Mouse (Mus musculus) heart, embryonic 15.5 days (tissue): ENCODE results near the gene Cep55. TPM values are rescaled to one million over a fixed set of nuclear protein-coding genes. Genes with fewer than 3 reads are reported as not detected.

Experiments used
- ATAC-seq: fragments of 200-750 bp; cut with Nextera tagmentation; replicated peaks from 2 replicates; pipeline ENCODE4 v1.8.0; 2017; ENCODE audit warnings: low read depth, moderate TSS enrichment; ENCODE audit not compliant: insufficient number of reproducible peaks, insufficient read depth, low FRiP score
- H3K27ac ChIP-seq: fragments of 300-500 bp; sonication (generic); 2 replicates; pipeline ENCODE4 v1.5.1; 2015; ENCODE audit warnings: mild to moderate bottlenecking, inconsistent platforms
- H3K27me3 ChIP-seq: fragments of 300-500 bp; sonication (generic); 2 replicates; pipeline ENCODE4 v1.6.1; 2015; ENCODE audit warnings: inconsistent platforms
- H3K36me3 ChIP-seq: fragments of 300-500 bp; sonication (generic); 2 replicates; pipeline ENCODE4 v1.6.1; 2015; ENCODE audit warnings: mild to moderate bottlenecking, inconsistent platforms
- H3K4me1 ChIP-seq: fragments of 300-500 bp; sonication (generic); replicated peaks from 2 replicates; pipeline ENCODE4 v1.6.1; 2015; ENCODE audit warnings: inconsistent platforms
- H3K4me2 ChIP-seq: fragments of 300-500 bp; sonication (generic); 2 replicates; pipeline ENCODE4 v1.6.1; 2015; ENCODE audit warnings: inconsistent platforms, mild to moderate bottlenecking, moderate library complexity
- H3K4me3 ChIP-seq: fragments of 300-500 bp; sonication (generic); 2 replicates; pipeline ENCODE4 v1.5.1; 2015; ENCODE audit warnings: mild to moderate bottlenecking, inconsistent platforms
- H3K9ac ChIP-seq: fragments of 300-500 bp; sonication (generic); 2 replicates; pipeline ENCODE4 v1.6.1; 2015; ENCODE audit warnings: mild to moderate bottlenecking, inconsistent platforms
- H3K9me3 ChIP-seq: fragments of 300-500 bp; sonication (generic); replicated peaks from 2 replicates; pipeline ENCODE4 v1.6.1; 2016; ENCODE audit warnings: inconsistent platforms
- whole genome bisulfite sequencing: fragments of 180-500 bp; shearing (Covaris S2); methylation state at CpG from one replicate; pipeline ENCODE4 v1.1.7; 2015; ENCODE audit warnings: mixed read lengths; 5-methylcytosine and 5-hydroxymethylcytosine counted together
- polyA plus RNA-seq: library from polyadenylated mRNA; unstranded; fragments of >200 nt; fragmentation: Nextera tagmentation; extraction: Ambion mirVana; gene quantifications from 2 replicates; pipeline ENCODE4 v1.2.1, GENCODE M21; 2015

Cep55 gene
- polyA plus RNA-seq, 1 experiment from 2014 or later: 26.4 TPM

GRCm38 (mm10) chr19:38045198-38045597 lies 9.6 kb upstream of the Cep55 start:
- Histone ChIP-seq H3K4me2 (no peak overlapping the region), H3K9ac (no peak overlapping the region), H3K27me3 (0 out of 2 replicates have a peak, but pooled peaks cover 9% of the 10 kb centered on the region), H3K36me3 (no peaks in the 10 kb centered on the region), H3K4me1 (peaks cover 9% of the 10 kb centered on the region), H3K9me3 (no peaks in the 10 kb centered on the region), H3K4me3 (no peak overlapping the region), H3K27ac (no peak overlapping the region)
- 72% methylated on average over 3 of the region's 3 CpGs for WGBS
- ATAC-seq: no peak

- Histone ChIP-seq H3K36me3 (no peaks in the 10 kb centered on the region), H3K4me1 (0 out of 2 replicates have a peak, but pooled peaks cover 3% of the 10 kb centered on the region), H3K27me3 (0 out of 2 replicates have a peak, but pooled peaks cover 4% of the 10 kb centered on the region), H3K4me2 (no peak overlapping the region), H3K27ac (no peak overlapping the region), H3K4me3 (no peak overlapping the region), H3K9me3 (no peaks in the 10 kb centered on the region), H3K9ac (no peak overlapping the region)
- ATAC-seq: no peak
- WGBS: 73% methylated on average over 1 of the region's 1 CpGs
These were observed 5.1 kb upstream of the Cep55 start for GRCm38 (mm10) chr19:38049686-38050085.

- peaks cover 14% of the 10 kb centered on the region for H3K4me1 ChIP-seq
- peak overlapping the region; percentile 92 for H3K4me3 ChIP-seq
- no peaks in the 10 kb centered on the region for H3K27me3 ChIP-seq
- peaks cover 8% of the 10 kb centered on the region for H3K36me3 ChIP-seq
- ATAC-seq: no peak
- H3K9ac ChIP-seq: no peak overlapping the region; the same call in 1 of the 2 replicates
- H3K27ac ChIP-seq: no peak overlapping the region
- H3K4me2 ChIP-seq: peak overlapping the region; percentile 85
- H3K9me3 ChIP-seq: no peaks in the 10 kb centered on the region
- 27% methylated on average over 8 of the region's 8 CpGs for WGBS
These were observed 1.4 kb upstream of the Cep55 start for GRCm38 (mm10) chr19:38053227-38054041.

- Histone ChIP-seq H3K9me3 (no peaks in the 10 kb centered on the region), H3K36me3 (peaks cover 14% of the 10 kb centered on the region), H3K4me2 (peak overlapping the region; percentile 85), H3K4me3 (peak overlapping the region; percentile 92), H3K4me1 (peaks cover 14% of the 10 kb centered on the region), H3K27me3 (no peaks in the 10 kb centered on the region), H3K9ac (peak overlapping the region; percentile 58), H3K27ac (peak overlapping the region; percentile 49)
- WGBS: under 1% methylated on average over 23 of the region's 23 CpGs
- peak; percentile 84 for ATAC-seq
These were observed 577 bp upstream of the Cep55 start for GRCm38 (mm10) chr19:38054149-38054719.

- Histone ChIP-seq H3K27me3 (no peaks in the 10 kb centered on the region), H3K4me1 (peaks cover 14% of the 10 kb centered on the region), H3K4me2 (peak overlapping the region; percentile 85), H3K4me3 (peak overlapping the region; percentile 92), H3K36me3 (peaks cover 29% of the 10 kb centered on the region), H3K9ac (peak overlapping the region; percentile 67), H3K27ac (no peak overlapping the region), H3K9me3 (no peaks in the 10 kb centered on the region)
- 13% methylated on average over 6 of the region's 6 CpGs for WGBS
- ATAC-seq: no peak
These were observed 987 bp downstream of the Cep55 start for GRCm38 (mm10) chr19:38055798-38056197.

GRCm38 (mm10) chr19:38056276-38056675 lies 1.5 kb downstream of the Cep55 start:
- Histone ChIP-seq H3K9me3 (no peaks in the 10 kb centered on the region), H3K4me3 (peak overlapping the region; percentile 92), H3K9ac (peak overlapping the region; percentile 4; the same call in 1 of the 2 replicates), H3K4me2 (peak overlapping the region; percentile 85), H3K27ac (no peak overlapping the region), H3K4me1 (peaks cover 14% of the 10 kb centered on the region), H3K36me3 (peaks cover 34% of the 10 kb centered on the region), H3K27me3 (no peaks in the 10 kb centered on the region)
- 52% methylated on average over 3 of the region's 3 CpGs for WGBS
- ATAC-seq: no peak

- H3K36me3 ChIP-seq: peaks cover 38% of the 10 kb centered on the region
- no peak overlapping the region for H3K4me3 ChIP-seq
- no peaks in the 10 kb centered on the region for H3K27me3 ChIP-seq
- no peak overlapping the region for H3K27ac ChIP-seq
- H3K9me3 ChIP-seq: no peaks in the 10 kb centered on the region
- no peak overlapping the region for H3K9ac ChIP-seq
- WGBS: 87% methylated on average over 8 of the region's 8 CpGs
- ATAC-seq: no peak
- peaks cover 14% of the 10 kb centered on the region for H3K4me1 ChIP-seq
- no peak overlapping the region for H3K4me2 ChIP-seq
These were observed 2.1 kb downstream of the Cep55 start for GRCm38 (mm10) chr19:38056931-38057330.

- 87% methylated on average over 3 of the region's 3 CpGs for WGBS
- ATAC-seq: no peak
- no peaks in the 10 kb centered on the region for H3K9me3 ChIP-seq
- H3K36me3 ChIP-seq: peaks cover 51% of the 10 kb centered on the region
- no peak overlapping the region for H3K27ac ChIP-seq
- no peaks in the 10 kb centered on the region for H3K4me1 ChIP-seq
- H3K9ac ChIP-seq: no peak overlapping the region
- H3K4me3 ChIP-seq: no peak overlapping the region
- no peaks in the 10 kb centered on the region for H3K27me3 ChIP-seq
- H3K4me2 ChIP-seq: no peak overlapping the region
These were observed 8.4 kb downstream of the Cep55 start for GRCm38 (mm10) chr19:38063201-38063600.

- peaks cover 53% of the 10 kb centered on the region for H3K36me3 ChIP-seq
These were observed 9.2 kb downstream of the Cep55 start for GRCm38 (mm10) chr19:38064051-38064450.

GRCm38 (mm10) chr19:38073226-38073625 lies 18.4 kb downstream of the Cep55 start:
- Histone ChIP-seq H3K9me3 (no peaks in the 10 kb centered on the region), H3K4me1 (no peaks in the 10 kb centered on the region), H3K27me3 (no peaks in the 10 kb centered on the region), H3K9ac (no peak overlapping the region), H3K27ac (no peak overlapping the region), H3K4me2 (no peak overlapping the region), H3K36me3 (peaks cover 45% of the 10 kb centered on the region), H3K4me3 (no peak overlapping the region)
- no peak for ATAC-seq
- WGBS: 92% methylated on average over 5 of the region's 5 CpGs

More at GRCm38 (mm10) chr19:38064051-38064450, 9.2 kb downstream of the Cep55 start:
- no peak overlapping the region for H3K9ac ChIP-seq
- no peaks in the 10 kb centered on the region for H3K27me3 ChIP-seq
- no peak overlapping the region for H3K4me3 ChIP-seq
- H3K27ac ChIP-seq: no peak overlapping the region
- ATAC-seq: no peak
- H3K9me3 ChIP-seq: no peaks in the 10 kb centered on the region
- WGBS: 91% methylated on average over 1 of the region's 1 CpGs
- no peaks in the 10 kb centered on the region for H3K4me1 ChIP-seq
- H3K4me2 ChIP-seq: no peak overlapping the region

- Histone ChIP-seq H3K9ac (no peak overlapping the region), H3K36me3 (peaks cover 36% of the 10 kb centered on the region), H3K27me3 (no peaks in the 10 kb centered on the region), H3K9me3 (no peaks in the 10 kb centered on the region), H3K4me1 (no peaks in the 10 kb centered on the region), H3K4me2 (no peak overlapping the region), H3K4me3 (no peak overlapping the region), H3K27ac (no peak overlapping the region)
- 81% methylated on average over 11 of the region's 11 CpGs for WGBS
- no peak for ATAC-seq
These were observed 20.2 kb downstream of the Cep55 start for GRCm38 (mm10) chr19:38075051-38075450.
